Mouse (Mus musculus) megakaryocyte, embryonic 14.5 days (primary cell): ENCODE measurements around the gene Polr1a. TPM values are rescaled to one million over a fixed set of nuclear protein-coding genes. Genes with fewer than 3 reads are reported as not detected.
A peak's percentile ranks its signal among the peaks of the same experiment; 100 is the strongest.

Experiments
- H3K27me3 ChIP-seq: replicated peaks from 2 replicates; pipeline ENCODE3; 2012; ENCODE audit warnings: inconsistent platforms
- H3K36me3 ChIP-seq: replicated peaks from 2 replicates; pipeline ENCODE3; 2012; ENCODE audit warnings: low read length, inconsistent platforms, mixed read lengths
- H3K4me1 ChIP-seq: 2 replicates; pipeline ENCODE4 v1.6.1; 2012; ENCODE audit warnings: inconsistent platforms
- H3K4me3 ChIP-seq: replicated peaks from 2 replicates; pipeline ENCODE3; 2012; ENCODE audit warnings: moderate library complexity, mild to moderate bottlenecking, inconsistent platforms
- H3K9me3 ChIP-seq: 2 replicates; pipeline ENCODE4 v1.6.1; 2012; ENCODE audit warnings: inconsistent platforms
- FLI1 ChIP-seq: IDR thresholded peaks from 2 replicates; pipeline ENCODE4 v1.6.1; 2012; ENCODE audit warnings: low read length, inconsistent platforms, mixed read lengths
- GATA1 ChIP-seq: IDR thresholded peaks from 3 replicates; pipeline ENCODE4 v1.6.1; 2012; ENCODE audit warnings: mixed read lengths, low read length, inconsistent platforms, borderline replicate concordance
- polyA plus RNA-seq: library from polyadenylated mRNA; stranded (reverse); fragments of >175 nt; gene quantifications from 2 replicates; pipeline ENCODE4 v1.2.3, GENCODE M21; 2012; ENCODE audit warnings: low replicate concordance; ENCODE audit not compliant: insufficient read depth

The Polr1a gene
- polyA plus RNA-seq, 1 experiment = 4.9 TPM

DNA sequence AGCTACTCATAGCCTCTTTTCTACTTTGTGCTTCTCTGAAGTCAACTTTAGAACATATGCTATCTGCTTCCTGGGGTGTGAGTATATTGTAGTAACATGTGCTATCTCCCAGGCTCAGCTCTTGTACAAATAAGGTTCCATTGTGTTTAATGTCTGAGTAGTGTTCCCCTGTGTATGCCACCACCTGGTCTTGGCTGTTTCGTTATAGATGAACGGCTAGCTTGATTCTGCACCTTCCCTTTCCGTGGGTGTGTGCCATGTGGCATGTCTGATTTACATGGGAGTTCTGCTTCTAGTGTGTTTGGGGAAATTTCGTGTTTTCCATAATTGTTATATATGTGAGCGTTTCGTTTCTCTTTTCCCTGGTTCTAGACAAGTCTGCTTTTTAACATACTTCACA is 36.2 kb downstream of the Polr1a start:
- Histone ChIP-seq H3K9me3 (0 out of 2 replicates have a peak, but pooled peaks cover 2% of the 10 kb centered on the region), H3K4me1 (peaks cover 16% of the 10 kb centered on the region), H3K36me3 (peaks cover 79% of the 10 kb centered on the region), H3K4me3 (no peak overlapping the region), H3K27me3 (no peaks in the 10 kb centered on the region)
- TF ChIP-seq GATA1 (no peak), FLI1 (no peak)

DNA sequence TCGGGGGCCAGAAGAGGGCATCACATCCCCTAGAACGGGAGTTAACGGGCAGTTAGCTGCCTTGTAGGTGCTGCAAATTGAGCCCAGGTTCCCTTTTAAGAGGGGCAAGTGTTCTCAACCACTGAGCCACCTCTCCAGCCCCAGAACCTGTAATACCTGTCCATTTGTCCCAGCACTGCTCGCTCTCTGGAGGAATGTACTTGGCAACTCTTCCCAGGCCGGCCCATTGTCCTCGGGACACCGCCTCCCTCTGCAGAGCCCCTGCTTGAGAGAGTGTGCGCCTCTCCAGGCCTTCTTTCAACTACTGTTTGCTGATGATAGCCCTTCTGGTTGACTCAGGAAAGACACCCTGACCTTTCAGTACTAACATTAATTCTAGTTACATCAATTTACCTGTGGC is 37.3 kb downstream of the Polr1a start:
- no peaks in the 10 kb centered on the region for H3K27me3 ChIP-seq
- TF ChIP-seq FLI1 = no peak
- no peak for TF ChIP-seq GATA1
- 0 out of 2 replicates have a peak, but pooled peaks cover 2% of the 10 kb centered on the region for H3K9me3 ChIP-seq
- H3K4me3 ChIP-seq = no peak overlapping the region
- peaks cover 79% of the 10 kb centered on the region for H3K36me3 ChIP-seq
- H3K4me1 ChIP-seq = peaks cover 23% of the 10 kb centered on the region

DNA sequence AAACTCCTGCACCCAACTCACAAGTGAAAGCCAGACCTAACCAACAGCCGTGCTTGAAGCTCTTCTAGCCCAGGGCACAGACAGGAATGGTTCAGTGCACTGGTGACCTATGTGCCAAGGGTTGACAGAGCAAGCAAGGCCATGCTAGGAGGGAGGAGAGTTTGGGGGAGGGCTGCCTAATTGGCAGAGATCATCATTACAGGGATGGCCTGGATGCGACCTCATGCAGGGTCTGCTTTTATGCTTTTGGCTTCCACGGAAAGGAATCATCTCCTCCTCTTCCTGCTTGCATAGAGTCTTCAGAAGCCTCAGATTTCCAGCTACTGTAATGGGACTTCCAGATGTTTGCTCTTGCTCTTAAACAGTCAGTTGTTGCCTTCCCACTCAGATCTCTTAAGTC is 40.9 kb downstream of the Polr1a start:
- Histone ChIP-seq H3K27me3 (no peaks in the 10 kb centered on the region), H3K9me3 (0 out of 2 replicates have a peak, but pooled peaks cover 2% of the 10 kb centered on the region), H3K4me3 (no peak overlapping the region), H3K36me3 (peaks cover 91% of the 10 kb centered on the region), H3K4me1 (peaks cover 42% of the 10 kb centered on the region)
- TF ChIP-seq FLI1 = no peak
- no peak for TF ChIP-seq GATA1

DNA sequence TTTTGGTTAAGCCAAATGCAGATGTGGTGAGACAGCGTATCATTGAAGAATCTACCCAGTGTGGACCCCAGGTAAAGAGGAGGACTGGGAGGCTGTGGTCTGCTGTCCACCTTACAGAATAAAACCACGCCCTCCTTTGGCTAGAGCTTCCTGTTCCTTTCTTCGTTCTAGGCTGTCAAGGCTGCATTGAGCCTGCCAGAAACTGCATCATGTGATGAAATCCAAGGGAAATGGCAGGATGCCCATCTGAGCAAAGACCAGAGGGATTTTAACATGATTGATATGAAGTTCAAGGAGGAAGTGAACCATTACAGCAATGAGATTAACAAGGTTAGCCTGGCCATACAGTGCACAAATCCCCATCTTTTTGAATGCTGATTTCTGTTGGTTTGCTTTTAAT is 41.7 kb downstream of the Polr1a start:
- H3K27me3 ChIP-seq = no peaks in the 10 kb centered on the region
- TF ChIP-seq GATA1 (no peak), FLI1 (no peak)
- H3K9me3 ChIP-seq = 0 out of 2 replicates have a peak, but pooled peaks cover 2% of the 10 kb centered on the region
- H3K4me3 ChIP-seq = no peak overlapping the region
- H3K4me1 ChIP-seq = peaks cover 37% of the 10 kb centered on the region
- H3K36me3 ChIP-seq = peaks cover 91% of the 10 kb centered on the region

DNA sequence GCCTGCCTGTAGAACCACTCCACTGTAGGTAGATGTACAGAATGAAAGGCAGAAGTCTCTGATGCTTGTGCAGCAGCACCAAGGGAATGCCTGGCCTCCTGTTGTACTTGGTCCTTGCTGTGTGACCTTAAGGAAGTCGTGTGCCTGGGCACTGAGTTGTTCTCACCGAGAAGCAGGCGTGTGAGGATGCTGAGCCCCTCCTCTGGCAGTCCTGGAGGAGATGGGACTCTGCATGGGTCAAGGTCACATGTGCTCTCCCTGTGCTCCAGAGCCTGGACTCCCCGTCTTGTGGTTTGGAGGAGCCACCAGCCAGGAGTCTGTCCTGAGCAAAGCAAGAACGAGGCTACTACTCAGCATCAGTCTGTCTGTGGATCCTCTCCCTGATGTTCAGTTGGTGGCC is 42.3 kb downstream of the Polr1a start:
- no peak for TF ChIP-seq GATA1
- no peak for TF ChIP-seq FLI1
- Histone ChIP-seq H3K9me3 (no peaks in the 10 kb centered on the region), H3K27me3 (no peaks in the 10 kb centered on the region), H3K4me3 (no peak overlapping the region), H3K4me1 (peaks cover 37% of the 10 kb centered on the region), H3K36me3 (peaks cover 87% of the 10 kb centered on the region)

DNA sequence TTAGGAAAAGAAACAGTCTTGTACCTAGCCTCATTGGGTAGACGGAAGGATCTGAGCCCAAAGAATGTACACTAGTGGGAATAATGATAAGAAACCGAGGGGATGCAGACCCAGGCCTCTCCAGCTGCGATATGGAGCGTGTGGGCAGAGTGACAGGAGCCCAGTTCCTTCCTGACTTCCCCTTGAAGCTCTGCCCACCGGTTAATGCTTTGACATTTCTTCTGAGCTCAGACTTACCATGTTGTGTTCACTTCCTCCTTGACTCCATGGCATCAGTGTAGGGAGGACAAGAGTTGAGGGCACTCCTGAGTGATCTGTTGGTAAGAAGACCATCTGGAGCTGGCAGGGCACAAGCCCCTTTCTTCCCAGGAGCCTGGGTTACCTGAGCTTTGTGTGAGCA is 53.3 kb downstream of the Polr1a start:
- peaks cover 8% of the 10 kb centered on the region for H3K9me3 ChIP-seq
- peaks cover 49% of the 10 kb centered on the region for H3K4me1 ChIP-seq
- peaks cover 66% of the 10 kb centered on the region for H3K36me3 ChIP-seq
- no peaks in the 10 kb centered on the region for H3K27me3 ChIP-seq
- peak overlapping the region; percentile 64 for H3K4me3 ChIP-seq
- TF ChIP-seq GATA1 = no peak
- TF ChIP-seq FLI1 = no peak

DNA sequence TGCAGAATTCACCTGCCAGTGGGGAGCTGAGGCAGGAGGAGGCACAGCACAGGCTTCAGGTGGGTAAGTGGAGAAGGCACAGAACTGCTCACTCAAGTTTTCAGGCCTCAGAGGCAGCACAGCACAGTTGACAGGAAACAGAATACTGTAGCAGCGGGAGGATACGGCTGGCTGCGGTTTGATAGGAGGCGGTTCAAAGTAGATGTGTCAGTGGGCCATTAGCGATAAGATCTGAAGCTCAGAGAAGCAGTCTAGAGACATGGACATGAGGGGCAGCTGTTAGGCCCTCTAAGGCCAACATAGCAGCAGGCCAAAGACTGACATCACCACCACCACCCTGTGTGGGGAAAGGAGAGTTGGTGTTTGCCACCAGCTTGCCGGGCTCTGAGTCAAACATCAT is 53.9 kb downstream of the Polr1a start:
- Histone ChIP-seq H3K36me3 (peaks cover 72% of the 10 kb centered on the region), H3K9me3 (peaks cover 8% of the 10 kb centered on the region), H3K4me3 (peak overlapping the region; percentile 75), H3K4me1 (peaks cover 55% of the 10 kb centered on the region), H3K27me3 (no peaks in the 10 kb centered on the region)
- no peak for TF ChIP-seq FLI1
- no peak for TF ChIP-seq GATA1

DNA sequence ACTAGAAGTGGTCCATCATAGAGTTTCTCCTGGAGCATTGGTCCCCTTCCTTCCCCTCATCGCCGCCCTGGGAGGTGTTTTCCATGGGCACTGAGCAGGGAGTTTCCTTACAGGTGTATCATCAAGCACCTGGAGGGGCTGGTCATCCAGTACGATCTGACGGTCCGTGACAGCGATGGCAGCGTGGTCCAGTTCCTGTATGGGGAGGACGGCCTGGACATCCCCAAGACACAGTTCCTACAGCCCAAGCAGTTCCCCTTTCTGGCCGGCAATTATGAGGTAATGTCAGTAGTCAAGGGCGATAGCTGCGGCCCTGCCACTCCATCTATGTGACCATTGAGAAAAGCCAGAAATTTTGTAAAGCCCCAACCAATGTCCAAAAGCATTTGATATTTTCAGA is 54.7 kb downstream of the Polr1a start:
- TF ChIP-seq FLI1 = no peak
- no peak for TF ChIP-seq GATA1
- no peaks in the 10 kb centered on the region for H3K27me3 ChIP-seq
- H3K4me3 ChIP-seq = peak overlapping the region; percentile 10
- peaks cover 8% of the 10 kb centered on the region for H3K9me3 ChIP-seq
- H3K4me1 ChIP-seq = peaks cover 61% of the 10 kb centered on the region
- H3K36me3 ChIP-seq = peaks cover 78% of the 10 kb centered on the region

DNA sequence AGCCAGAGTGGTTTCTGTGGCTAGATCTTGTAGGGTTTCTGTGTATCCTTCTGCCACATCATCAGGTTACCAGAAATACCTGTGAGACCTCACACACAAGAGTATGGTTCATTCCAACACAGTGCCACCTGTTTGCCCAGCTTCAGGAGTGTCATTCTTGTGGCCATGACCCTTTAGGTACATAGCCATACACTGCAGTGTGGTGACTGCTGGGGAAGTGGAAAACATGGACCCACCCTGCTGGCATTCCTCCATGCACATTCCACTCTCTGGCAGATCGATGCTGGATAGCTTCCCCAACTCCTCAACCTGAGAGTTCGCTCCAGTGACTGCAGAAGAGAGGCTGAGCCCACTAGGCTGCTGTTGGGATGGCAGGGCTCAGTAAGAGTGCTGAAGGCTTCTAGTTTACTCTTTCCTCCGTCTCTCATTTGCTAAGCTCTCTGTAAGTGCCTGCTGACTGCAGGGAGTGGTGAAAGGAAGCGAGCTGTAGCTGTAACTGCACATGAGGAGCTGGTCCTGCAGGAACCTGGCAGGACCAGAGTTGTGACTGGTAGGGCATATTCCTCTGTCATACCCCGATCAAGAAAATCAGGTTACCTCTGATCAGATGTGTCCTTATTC is 57.9 kb downstream of the Polr1a start:
- Histone ChIP-seq H3K4me1 (peaks cover 70% of the 10 kb centered on the region), H3K4me3 (no peak overlapping the region), H3K9me3 (peaks cover 12% of the 10 kb centered on the region), H3K27me3 (no peaks in the 10 kb centered on the region), H3K36me3 (peaks cover 97% of the 10 kb centered on the region)
- TF ChIP-seq FLI1 (no peak), GATA1 (no peak)

DNA sequence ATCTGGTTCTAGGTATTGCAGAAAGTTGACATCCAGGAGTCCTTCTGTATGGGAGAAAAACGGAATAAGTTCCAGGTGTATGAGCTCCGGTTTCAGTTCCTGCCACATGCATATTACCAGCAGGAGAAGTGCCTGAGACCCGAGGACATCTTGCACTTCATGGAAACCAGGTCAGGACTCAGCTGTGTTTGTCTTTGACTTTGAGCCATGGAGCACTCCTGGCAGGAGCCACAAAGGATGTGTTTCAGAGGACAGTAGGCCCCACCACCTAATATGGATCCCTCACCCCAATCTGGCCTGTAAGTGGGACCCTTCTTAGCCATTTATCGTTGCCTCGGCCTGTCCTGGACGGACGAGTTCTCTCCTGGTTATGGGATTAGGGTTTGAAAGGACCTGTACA is 59.0 kb downstream of the Polr1a start:
- H3K36me3 ChIP-seq = peaks cover 97% of the 10 kb centered on the region
- TF ChIP-seq FLI1 = no peak
- no peak for TF ChIP-seq GATA1
- H3K9me3 ChIP-seq = peaks cover 12% of the 10 kb centered on the region
- H3K4me3 ChIP-seq = no peak overlapping the region
- no peaks in the 10 kb centered on the region for H3K27me3 ChIP-seq
- H3K4me1 ChIP-seq = peaks cover 59% of the 10 kb centered on the region
